Mouse (Mus musculus) megakaryocyte, embryonic 14.5 days (primary cell): Measurements from ENCODE around the gene Tex9. TPM values are rescaled to one million over a fixed set of nuclear protein-coding genes. Genes with fewer than 3 reads are reported as not detected.

Experiments
- H3K27me3 ChIP-seq: replicated peaks from 2 replicates; pipeline ENCODE3; 2012; ENCODE audit warnings: inconsistent platforms
- H3K36me3 ChIP-seq: replicated peaks from 2 replicates; pipeline ENCODE3; 2012; ENCODE audit warnings: low read length, inconsistent platforms, mixed read lengths
- H3K4me1 ChIP-seq: 2 replicates; pipeline ENCODE4 v1.6.1; 2012; ENCODE audit warnings: inconsistent platforms
- H3K4me3 ChIP-seq: replicated peaks from 2 replicates; pipeline ENCODE3; 2012; ENCODE audit warnings: moderate library complexity, mild to moderate bottlenecking, inconsistent platforms
- H3K9me3 ChIP-seq: 2 replicates; pipeline ENCODE4 v1.6.1; 2012; ENCODE audit warnings: inconsistent platforms
- FLI1 ChIP-seq: IDR thresholded peaks from 2 replicates; pipeline ENCODE4 v1.6.1; 2012; ENCODE audit warnings: low read length, inconsistent platforms, mixed read lengths
- GATA1 ChIP-seq: IDR thresholded peaks from 3 replicates; pipeline ENCODE4 v1.6.1; 2012; ENCODE audit warnings: mixed read lengths, low read length, inconsistent platforms, borderline replicate concordance
- polyA plus RNA-seq: library from polyadenylated mRNA; stranded (reverse); fragments of >175 nt; gene quantifications from 2 replicates; pipeline ENCODE4 v1.2.3, GENCODE M21; 2012; ENCODE audit warnings: low replicate concordance; ENCODE audit not compliant: insufficient read depth

Tex9 gene
- polyA plus RNA-seq = 4.8 TPM in 1 of 2 replicates, not detected in the other

DNA sequence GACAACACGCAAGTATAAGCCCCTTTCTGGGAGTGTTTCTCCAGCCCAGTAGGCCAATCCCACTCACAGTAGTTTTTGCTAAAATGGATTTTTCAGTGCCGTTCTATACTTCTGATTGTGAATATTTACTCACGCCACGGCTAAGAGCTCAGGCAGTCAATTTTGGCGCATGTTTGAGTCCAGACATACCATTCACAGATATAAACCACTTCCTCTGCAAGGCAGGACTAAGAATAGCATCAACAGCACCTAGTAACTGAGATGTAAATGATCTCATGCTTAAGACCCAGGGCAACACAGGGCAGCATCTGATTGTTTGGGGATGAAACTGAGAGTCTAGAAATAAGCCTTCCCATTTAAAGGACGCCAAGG, at the start of gene Tex9:
Gene Tex9, minus strand, starts transcription at position 19 of the 372 bp plus-strand sequence.
- Histone ChIP-seq H3K36me3 (peaks cover 10% of the 10 kb centered on the region), H3K9me3 (no peaks in the 10 kb centered on the region)
- TF ChIP-seq GATA1 (no peak), FLI1 (no peak)

DNA sequence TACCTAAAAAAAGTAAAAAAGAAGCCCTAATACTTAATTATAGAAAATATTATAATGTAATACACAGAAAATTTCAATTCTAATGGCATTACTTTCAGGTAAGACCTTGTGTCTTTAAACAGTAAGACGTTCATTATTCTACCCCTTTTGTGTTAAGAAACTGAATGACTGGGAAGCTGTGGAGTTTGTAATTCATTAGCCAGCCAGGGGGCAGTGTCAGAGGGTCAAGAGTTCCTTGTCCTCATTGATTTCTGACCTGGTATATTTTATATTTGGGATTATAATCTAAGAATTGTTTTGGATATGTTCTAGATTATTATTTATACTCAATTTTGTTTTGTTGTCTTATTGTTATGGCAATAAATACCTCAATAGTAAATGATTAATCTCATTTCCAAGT, 45.1 kb upstream of the Tex9 start:
- peaks cover 20% of the 10 kb centered on the region; the same call in 1 of the 2 replicates for H3K4me1 ChIP-seq
- peaks cover 15% of the 10 kb centered on the region for H3K36me3 ChIP-seq
- no peaks in the 10 kb centered on the region for H3K9me3 ChIP-seq
- no peak for TF ChIP-seq GATA1
- TF ChIP-seq FLI1 = no peak
- no peak overlapping the region for H3K4me3 ChIP-seq
- no peaks in the 10 kb centered on the region for H3K27me3 ChIP-seq

More for the DNA sequence above, at the start of gene Tex9:
- Histone ChIP-seq H3K4me1 (peaks cover 52% of the 10 kb centered on the region), H3K27me3 (no peaks in the 10 kb centered on the region), H3K4me3 (peak within 1 kb of the TSS; percentile 92)

DNA sequence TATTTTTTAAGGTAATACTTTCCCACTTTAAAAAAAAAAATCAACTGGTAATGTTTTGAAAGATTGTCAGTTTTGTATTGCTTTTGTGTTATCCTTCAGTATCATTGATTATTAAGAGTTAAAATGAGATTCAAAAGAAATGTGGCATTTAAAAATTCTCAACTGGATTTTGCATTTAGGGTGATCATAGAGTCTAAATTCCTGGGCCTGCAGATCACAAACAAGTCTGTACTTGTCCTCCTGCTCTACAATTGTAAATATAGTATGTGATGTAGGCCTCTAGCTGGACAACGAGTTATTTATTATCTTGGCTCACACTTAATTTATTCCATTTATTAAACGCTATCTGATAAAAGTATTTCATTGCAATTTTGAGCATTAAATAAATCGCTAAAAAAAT, 43.4 kb upstream of the Tex9 start:
- Histone ChIP-seq H3K27me3 (no peaks in the 10 kb centered on the region), H3K4me1 (peaks cover 27% of the 10 kb centered on the region), H3K36me3 (peaks cover 13% of the 10 kb centered on the region), H3K4me3 (peak overlapping the region; percentile 72), H3K9me3 (no peaks in the 10 kb centered on the region)
- TF ChIP-seq GATA1 (no peak), FLI1 (no peak)

DNA sequence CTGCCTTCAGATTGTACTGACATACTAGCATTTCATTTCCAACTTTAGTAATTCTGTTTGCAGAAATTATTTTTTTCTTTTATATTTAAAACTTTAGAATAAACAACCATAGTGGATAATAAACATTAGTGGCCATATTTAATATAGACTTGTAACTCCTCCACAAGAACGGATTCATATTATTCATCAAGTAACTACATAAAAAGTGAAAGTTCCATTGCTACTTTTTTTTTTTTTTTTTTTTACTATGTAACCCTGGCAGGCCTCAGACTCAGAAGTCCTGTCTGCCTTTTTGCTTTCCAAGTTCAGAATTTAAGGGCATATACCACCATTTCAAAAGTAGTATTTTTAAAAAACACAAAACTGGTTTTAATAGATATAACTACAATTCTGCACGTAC, 43.0 kb upstream of the Tex9 start:
- Histone ChIP-seq H3K9me3 (no peaks in the 10 kb centered on the region), H3K4me1 (peaks cover 27% of the 10 kb centered on the region), H3K4me3 (peak overlapping the region; percentile 96), H3K27me3 (no peaks in the 10 kb centered on the region), H3K36me3 (peaks cover 10% of the 10 kb centered on the region)
- TF ChIP-seq GATA1 = no peak
- TF ChIP-seq FLI1 = no peak

DNA sequence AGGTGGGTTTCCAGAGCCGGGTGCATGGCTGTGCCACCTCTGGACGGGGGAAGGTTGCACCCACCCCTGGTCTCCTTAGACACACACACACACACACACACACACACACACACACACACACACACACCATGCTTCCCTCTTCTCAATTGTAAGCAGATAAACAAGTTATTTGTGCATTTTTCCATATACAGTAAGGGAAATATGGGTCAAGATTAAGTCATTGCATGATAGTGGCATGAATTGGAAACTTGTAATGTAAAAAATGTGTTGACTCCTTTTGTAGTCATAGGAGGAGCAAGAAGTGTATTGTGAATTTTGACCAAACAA, 41.0 kb upstream of the Tex9 start:
- H3K4me1 ChIP-seq = peaks cover 23% of the 10 kb centered on the region
- H3K36me3 ChIP-seq = no peaks in the 10 kb centered on the region
- no peaks in the 10 kb centered on the region for H3K27me3 ChIP-seq
- TF ChIP-seq GATA1 (no peak), FLI1 (no peak)
- H3K4me3 ChIP-seq = peak overlapping the region; percentile 96
- no peaks in the 10 kb centered on the region for H3K9me3 ChIP-seq

DNA sequence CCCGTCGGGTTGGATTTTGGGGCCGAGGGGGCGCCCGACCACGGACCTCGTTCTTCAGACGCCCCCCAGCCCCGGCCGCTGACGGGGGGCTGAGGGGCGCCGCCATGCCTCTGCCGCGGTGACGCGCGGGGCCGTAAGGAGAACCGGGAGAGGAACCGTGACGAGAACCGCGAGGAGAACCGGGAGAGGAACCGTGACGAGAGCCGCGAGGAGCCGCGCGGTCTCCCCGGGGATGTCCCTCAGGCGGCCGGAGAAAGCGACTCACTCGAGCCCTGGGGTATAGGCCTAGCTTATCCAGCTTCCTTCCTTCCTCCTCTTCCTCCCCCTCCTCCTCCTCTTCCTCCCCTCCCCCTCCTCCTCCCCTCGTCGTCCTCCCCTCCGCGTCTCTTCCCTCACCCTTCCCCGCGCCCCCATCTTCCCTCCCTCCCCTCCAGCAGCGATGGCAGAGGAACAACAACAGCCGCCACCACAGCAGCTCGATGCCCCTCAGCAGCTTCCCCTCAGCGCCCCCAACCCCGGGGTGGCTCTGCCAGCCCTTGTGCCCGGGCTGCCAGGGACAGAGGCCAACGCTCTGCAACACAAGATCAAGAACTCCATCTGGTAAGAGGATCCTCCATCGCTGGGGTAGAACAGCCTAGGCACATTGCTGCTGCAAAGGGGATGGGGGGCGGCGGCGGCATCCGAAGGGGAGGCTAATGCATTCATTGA, 40.5 kb upstream of the Tex9 start:
- Histone ChIP-seq H3K27me3 (no peaks in the 10 kb centered on the region), H3K4me1 (peaks cover 22% of the 10 kb centered on the region), H3K9me3 (no peaks in the 10 kb centered on the region), H3K4me3 (peak overlapping the region; percentile 96), H3K36me3 (no peaks in the 10 kb centered on the region)
- TF ChIP-seq FLI1 = no peak
- no peak for TF ChIP-seq GATA1

DNA sequence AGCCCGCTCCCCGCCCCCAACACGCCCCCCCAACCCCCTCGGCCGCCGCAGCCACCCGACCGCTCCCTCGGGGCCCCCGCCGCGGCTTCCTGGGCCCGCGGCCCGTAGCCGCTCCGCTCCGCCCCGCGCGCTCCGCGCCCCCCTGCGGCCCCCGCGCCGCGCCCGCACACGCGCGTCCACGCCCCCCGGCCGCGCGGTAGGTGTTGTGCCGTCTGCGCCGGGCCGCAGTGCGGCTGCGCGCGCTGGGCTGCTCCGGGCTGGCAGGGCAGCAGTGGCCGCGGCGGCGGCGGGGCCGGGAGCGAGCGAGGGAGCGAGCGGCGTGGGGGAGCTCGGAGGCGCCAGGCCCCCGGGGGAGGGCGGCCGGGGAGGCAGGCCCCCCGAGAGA, 40.0 kb upstream of the Tex9 start, which contains the start of gene Rfx7:
Gene Rfx7, plus strand, starts transcription at position 245 of the 385 bp plus-strand sequence.
- Histone ChIP-seq H3K4me1 (peaks cover 22% of the 10 kb centered on the region), H3K9me3 (no peaks in the 10 kb centered on the region), H3K4me3 (peak within 1 kb of the TSS; percentile 96), H3K27me3 (no peaks in the 10 kb centered on the region), H3K36me3 (no peaks in the 10 kb centered on the region)
- no peak for TF ChIP-seq FLI1
- no peak for TF ChIP-seq GATA1

DNA sequence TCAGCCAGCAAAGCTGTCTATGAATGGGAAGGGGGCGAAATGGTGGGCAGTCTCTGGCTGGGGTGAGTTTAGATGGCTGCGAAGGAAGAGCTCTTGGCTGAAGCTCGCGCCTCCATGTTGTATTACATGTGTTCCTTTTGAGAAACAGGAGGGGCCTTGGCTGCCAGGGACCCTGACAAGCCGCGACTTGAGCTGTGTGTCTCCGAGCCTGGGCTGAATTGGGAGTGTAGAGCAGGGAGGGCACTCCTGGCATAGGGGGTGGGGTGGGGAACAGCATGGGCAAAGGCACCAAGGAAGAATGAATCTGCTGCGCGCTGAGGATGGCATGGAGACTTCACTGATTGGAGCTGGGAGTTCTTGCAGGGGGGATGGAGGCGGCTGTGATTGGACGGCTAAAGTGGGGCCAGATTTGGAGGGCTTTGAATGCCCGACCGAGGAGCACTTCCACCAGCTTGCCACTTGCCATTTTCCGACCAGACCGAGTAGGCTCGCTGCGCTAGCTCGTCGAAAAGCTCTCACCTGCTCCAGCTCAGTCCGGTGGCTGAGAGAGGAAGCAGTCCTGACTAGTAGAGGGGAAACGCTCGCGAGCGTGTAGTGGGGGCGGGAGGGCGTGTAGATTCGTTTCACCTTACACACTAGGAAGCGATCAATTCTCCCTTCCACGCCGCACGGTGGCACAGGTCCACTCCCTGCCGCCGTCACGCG, 39.4 kb upstream of the Tex9 start:
- Histone ChIP-seq H3K27me3 (no peaks in the 10 kb centered on the region), H3K4me1 (peaks cover 22% of the 10 kb centered on the region), H3K4me3 (peak overlapping the region; percentile 96), H3K9me3 (no peaks in the 10 kb centered on the region), H3K36me3 (no peaks in the 10 kb centered on the region)
- TF ChIP-seq FLI1 (no peak), GATA1 (no peak)

DNA sequence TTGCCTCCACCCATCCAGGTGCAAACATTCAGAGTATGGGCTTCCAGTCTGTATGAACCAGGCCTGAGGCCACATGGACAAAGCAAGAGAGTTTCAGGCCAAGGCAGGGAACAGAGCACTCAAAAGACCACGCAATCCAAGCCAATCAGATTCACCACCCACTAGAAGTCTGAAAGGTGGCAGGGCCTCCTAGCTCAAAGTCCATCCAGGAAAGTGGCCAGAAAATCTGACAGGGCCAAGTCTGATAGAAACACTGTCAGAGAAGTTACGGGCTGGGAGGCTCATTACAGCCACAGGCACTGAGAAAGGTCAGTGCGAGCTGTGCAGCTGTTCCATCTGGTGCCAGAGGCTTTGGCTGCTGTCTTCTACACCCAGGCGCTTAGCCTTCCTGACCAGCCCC, 38.8 kb upstream of the Tex9 start:
- TF ChIP-seq GATA1 (no peak), FLI1 (no peak)
- peak overlapping the region; percentile 96 for H3K4me3 ChIP-seq

DNA sequence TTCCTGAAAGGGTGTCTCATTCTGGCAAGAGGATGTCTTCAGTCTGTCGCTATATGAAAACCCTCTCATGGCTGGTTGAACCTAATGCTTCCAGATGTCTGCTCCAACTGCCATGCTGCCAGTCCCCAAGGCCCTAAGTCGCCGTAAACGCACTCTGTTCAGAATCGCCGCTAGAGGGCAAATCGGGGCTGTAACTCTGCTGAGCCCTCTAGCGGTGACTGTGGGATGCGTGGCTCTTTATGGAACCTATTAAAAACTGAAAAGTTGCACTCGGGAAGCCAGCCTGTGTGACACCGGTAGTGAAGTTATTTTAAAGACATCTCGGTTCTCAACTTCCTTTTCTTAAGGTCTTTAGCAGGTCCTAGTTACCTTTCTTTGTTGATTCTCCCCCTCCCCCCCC, 38.2 kb upstream of the Tex9 start:
- no peaks in the 10 kb centered on the region for H3K27me3 ChIP-seq
- H3K4me3 ChIP-seq = peak overlapping the region; percentile 72
- peaks cover 23% of the 10 kb centered on the region for H3K4me1 ChIP-seq
- TF ChIP-seq GATA1 (no peak), FLI1 (no peak)
- no peaks in the 10 kb centered on the region for H3K36me3 ChIP-seq
- H3K9me3 ChIP-seq = no peaks in the 10 kb centered on the region

More for the DNA sequence above, 38.8 kb upstream of the Tex9 start:
- Histone ChIP-seq H3K27me3 (no peaks in the 10 kb centered on the region), H3K36me3 (no peaks in the 10 kb centered on the region), H3K9me3 (no peaks in the 10 kb centered on the region), H3K4me1 (peaks cover 23% of the 10 kb centered on the region)
